Mouse (Mus musculus) ES-Bruce4 (cell line): Measurements from ENCODE around the gene Ywhah.

ENCODE experiments used
- CTCF ChIP-seq: IDR thresholded peaks from one replicate; pipeline ENCODE4 v1.8.1; 2011; ENCODE audit warnings: low read depth, low read length
- EP300 ChIP-seq: IDR thresholded peaks from 2 replicates; pipeline ENCODE4 v1.6.1; 2011; ENCODE audit warnings: low read depth, low read length; ENCODE audit not compliant: insufficient read depth
- POLR2A ChIP-seq: IDR thresholded peaks from one replicate; pipeline ENCODE4 v1.8.1; 2011; ENCODE audit warnings: low read length; ENCODE audit not compliant: insufficient read depth

DNA sequence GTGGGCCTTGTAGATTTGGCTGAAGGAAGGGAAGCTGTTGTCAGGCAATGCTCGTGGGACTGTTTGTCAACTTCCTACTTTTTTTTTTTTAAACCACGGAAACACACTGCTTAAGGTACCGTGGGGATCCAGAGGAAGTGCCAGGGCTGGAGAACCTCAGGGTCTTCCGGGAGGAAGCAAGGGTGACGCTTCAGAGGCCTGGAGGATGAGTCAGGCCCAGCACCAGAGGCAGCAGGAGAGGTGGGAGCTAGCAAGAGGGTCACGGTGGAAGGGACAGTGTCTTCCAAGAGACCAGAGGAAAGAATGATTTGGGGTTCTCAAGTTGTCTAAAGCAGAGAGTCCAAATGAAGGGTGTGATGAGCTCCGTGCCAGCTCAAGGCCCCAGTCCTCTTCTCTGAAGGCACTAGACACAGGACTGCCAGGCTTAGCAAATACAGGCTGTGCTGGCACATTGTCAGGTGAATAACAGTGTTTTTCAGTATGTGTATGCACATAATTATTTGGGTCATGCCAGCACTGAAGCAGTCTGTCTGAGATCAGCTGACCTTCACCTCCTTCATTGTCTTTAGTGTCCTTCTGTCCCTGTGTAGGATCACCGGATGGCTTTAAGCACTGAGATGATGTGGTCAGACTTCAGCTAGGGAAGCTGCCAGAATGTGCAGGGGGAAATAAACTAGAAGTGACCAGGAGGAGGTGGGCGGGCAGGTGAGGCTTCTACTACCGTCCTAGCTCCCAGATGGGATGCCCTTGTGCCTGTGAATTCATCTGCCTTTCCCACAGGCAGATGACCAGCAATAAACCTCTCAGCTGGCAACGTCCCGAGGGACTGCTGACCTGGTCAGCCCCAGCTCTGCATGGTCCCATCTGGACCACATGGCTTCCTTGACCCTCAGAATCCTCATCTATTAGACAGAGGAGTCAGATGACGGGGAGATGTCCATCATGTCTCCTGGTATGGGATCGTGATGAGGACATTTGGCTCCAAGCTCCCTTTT is 8.5 kb upstream of the Ywhah start:
- TF ChIP-seq EP300: no peak
- no peak for TF ChIP-seq CTCF
- TF ChIP-seq POLR2A: no peak
